Mouse (Mus musculus) MEL (cell line): ENCODE measurements around the gene Tbc1d16.

Experiments
- CHD2 ChIP-seq: IDR thresholded peaks from 2 replicates; pipeline ENCODE4 v1.6.1; 2011; ENCODE audit warnings: low read length, improper control_type of control experiment
- CTCF ChIP-seq, 3 experiments: IDR thresholded peaks in 2 of 3; conservative IDR thresholded peaks in 1 of 3; 2 replicates each; pipeline ENCODE4 v1.5.1; 2011 to 2012; ENCODE audit warnings: low read length in 3 of 3, low read depth in 2 of 3, mild to moderate bottlenecking in 2 of 3, improper control_type of control experiment in 1 of 3, inconsistent platforms in 1 of 3, mixed read lengths in 1 of 3, moderate library complexity in 1 of 3; ENCODE audit not compliant: control insufficient read depth in 1 of 3, insufficient read depth in 1 of 3, poor library complexity in 1 of 3, severe bottlenecking in 1 of 3
- ELF1 ChIP-seq: IDR thresholded peaks from 2 replicates; pipeline ENCODE4 v1.6.1; 2014; ENCODE audit warnings: low read depth, mild to moderate bottlenecking, inconsistent platforms, low read length, improper control_type of control experiment, moderate library complexity
- EP300 ChIP-seq, 2 experiments: IDR thresholded peaks; 2 replicates each; pipeline ENCODE4 v1.6.1; 2011; ENCODE audit warnings: improper control_type of control experiment in 2 of 2, low read length in 2 of 2, low read depth in 1 of 2, mild to moderate bottlenecking in 1 of 2
- ETS1 ChIP-seq: IDR thresholded peaks from 2 replicates; pipeline ENCODE4 v1.6.1; 2012; ENCODE audit warnings: low read depth, mild to moderate bottlenecking, inconsistent platforms, low read length, improper control_type of control experiment, moderate library complexity
- HCFC1 ChIP-seq: IDR thresholded peaks from 2 replicates; pipeline ENCODE4 v1.6.1; 2012; ENCODE audit warnings: low read depth, mild to moderate bottlenecking, inconsistent platforms, low read length, improper control_type of control experiment, moderate library complexity
- MAX ChIP-seq: IDR thresholded peaks from 2 replicates; pipeline ENCODE4 v1.6.1; 2011; ENCODE audit warnings: low read length, improper control_type of control experiment
- MAZ ChIP-seq: IDR thresholded peaks from 2 replicates; pipeline ENCODE4 v1.6.1; 2012; ENCODE audit warnings: low read depth, mild to moderate bottlenecking, inconsistent platforms, low read length, improper control_type of control experiment
- POLR2A ChIP-seq, 2 experiments: IDR thresholded peaks; 2 replicates each; pipeline ENCODE4 v1.6.1; 2011 to 2012; ENCODE audit warnings: low read length in 2 of 2, mild to moderate bottlenecking in 2 of 2, control low read depth in 1 of 2, improper control_type of control experiment in 1 of 2, low read depth in 1 of 2, moderate library complexity in 1 of 2; ENCODE audit not compliant: control insufficient read depth in 1 of 2, insufficient read depth in 1 of 2, poor library complexity in 1 of 2
- RCOR1 ChIP-seq: IDR thresholded peaks from 2 replicates; pipeline ENCODE4 v1.6.1; 2012; ENCODE audit warnings: low read depth, mild to moderate bottlenecking, inconsistent platforms, low read length, improper control_type of control experiment
- TBP ChIP-seq: IDR thresholded peaks from 2 replicates; pipeline ENCODE4 v1.8.0; 2011; ENCODE audit warnings: low read depth, low read length, improper control_type of control experiment
- ZKSCAN1 ChIP-seq: IDR thresholded peaks from 2 replicates; pipeline ENCODE4 v1.6.1; 2012; ENCODE audit warnings: low read depth, mild to moderate bottlenecking, inconsistent platforms, low read length, improper control_type of control experiment, moderate library complexity

- TF ChIP-seq ETS1 (no peak), ELF1 (no peak), CTCF (IDR thresholded peaks at IDR 0.05 in 2 of 3, conservative IDR thresholded peaks at IDR 0.05 in 1 of 3; ENCODE audit: control insufficient read depth in 1 of 3, insufficient read depth in 1 of 3, low read depth in 2 of 3, low read length in 3 of 3, poor library complexity in 1 of 3, severe bottlenecking in 1 of 3) (peak; percentile 64 to 89 (median 71)), RCOR1 (no peak), POLR2A (IDR thresholded peaks at IDR 0.05; ENCODE audit: control insufficient read depth in 1 of 2, insufficient read depth in 1 of 2, low read depth in 1 of 2, low read length in 2 of 2, poor library complexity in 1 of 2) (no peak), MAX (no peak), EP300 (IDR thresholded peaks at IDR 0.05; ENCODE audit: low read depth in 1 of 2, low read length in 2 of 2) (no peak), CHD2 (no peak), TBP (no peak), MAZ (no peak), HCFC1 (no peak), ZKSCAN1 (no peak)
Observed at GRCm38 (mm10) chr11:119186989-119187799, 41.1 kb downstream of the Tbc1d16 start.
